Mouse (Mus musculus) hindbrain, embryonic 15.5 days (tissue): ENCODE measurements around the gene Plekhn1. TPM values are rescaled to one million over a fixed set of nuclear protein-coding genes. Genes with fewer than 3 reads are reported as not detected.

ENCODE experiments used
- ATAC-seq: fragments of 200-750 bp; cut with Nextera tagmentation; 2 replicates; pipeline ENCODE4 v1.8.0; 2017; ENCODE audit warnings: low read depth, moderate number of reproducible peaks, moderate TSS enrichment; ENCODE audit not compliant: low FRiP score
- H3K27ac ChIP-seq: fragments of 300-500 bp; sonication (generic); replicated peaks from 2 replicates; pipeline ENCODE4 v1.5.1; 2015; ENCODE audit warnings: mild to moderate bottlenecking, inconsistent platforms
- H3K27me3 ChIP-seq: fragments of 300-500 bp; sonication (generic); 2 replicates; pipeline ENCODE4 v1.6.1; 2015; ENCODE audit warnings: control low read depth, inconsistent platforms
- H3K36me3 ChIP-seq: fragments of 300-500 bp; sonication (generic); 2 replicates; pipeline ENCODE4 v1.6.1; 2015; ENCODE audit warnings: control low read depth, inconsistent platforms
- H3K4me1 ChIP-seq: fragments of 300-500 bp; sonication (generic); replicated peaks from 2 replicates; pipeline ENCODE4 v1.6.1; 2015; ENCODE audit warnings: control low read depth, inconsistent platforms
- H3K4me2 ChIP-seq: fragments of 300-500 bp; sonication (generic); 2 replicates; pipeline ENCODE4 v1.6.1; 2015; ENCODE audit warnings: moderate library complexity, mild to moderate bottlenecking, inconsistent platforms
- H3K4me3 ChIP-seq: fragments of 300-500 bp; sonication (generic); 2 replicates; pipeline ENCODE4 v1.5.1; 2015; ENCODE audit warnings: mild to moderate bottlenecking, inconsistent platforms
- H3K9ac ChIP-seq: fragments of 300-500 bp; sonication (generic); 2 replicates; pipeline ENCODE4 v1.6.1; 2015; ENCODE audit warnings: inconsistent platforms
- H3K9me3 ChIP-seq: fragments of 300-500 bp; sonication (generic); 2 replicates; pipeline ENCODE4 v1.6.1; 2016; ENCODE audit warnings: control low read depth, inconsistent platforms
- WGBS: fragments of 180-500 bp; shearing (Covaris S2); methylation state at CpG from one replicate; pipeline ENCODE4 v1.1.7; 2015; 5-methylcytosine and 5-hydroxymethylcytosine counted together
- polyA plus RNA-seq: library from polyadenylated mRNA; unstranded; fragments of >200 nt; fragmentation: Nextera tagmentation; extraction: Ambion mirVana; gene quantifications from 2 replicates; pipeline ENCODE4 v1.2.1, GENCODE M21; 2015

The Plekhn1 gene
- polyA plus RNA-seq, 1 experiment from 2014 or later, result 30.4 TPM

GRCm38 (mm10) chr4:156193200-156193590 is 41.5 kb downstream of the Plekhn1 start:
- no peak overlapping the region for H3K4me3 ChIP-seq
- WGBS, result 26% methylated on average over 2 of the region's 2 CpGs
- no peaks in the 10 kb centered on the region for H3K9me3 ChIP-seq
- peaks cover 84% of the 10 kb centered on the region for H3K4me1 ChIP-seq
- no peak overlapping the region for H3K4me2 ChIP-seq
- no peaks in the 10 kb centered on the region for H3K27me3 ChIP-seq
- H3K9ac ChIP-seq, result no peak overlapping the region
- no peak for ATAC-seq
- H3K27ac ChIP-seq, result 0 out of 2 replicates have a peak overlapping the region, but pooled peaks have one; percentile 53
- H3K36me3 ChIP-seq, result 0 out of 2 replicates have a peak, but pooled peaks cover 10% of the 10 kb centered on the region

DNA sequence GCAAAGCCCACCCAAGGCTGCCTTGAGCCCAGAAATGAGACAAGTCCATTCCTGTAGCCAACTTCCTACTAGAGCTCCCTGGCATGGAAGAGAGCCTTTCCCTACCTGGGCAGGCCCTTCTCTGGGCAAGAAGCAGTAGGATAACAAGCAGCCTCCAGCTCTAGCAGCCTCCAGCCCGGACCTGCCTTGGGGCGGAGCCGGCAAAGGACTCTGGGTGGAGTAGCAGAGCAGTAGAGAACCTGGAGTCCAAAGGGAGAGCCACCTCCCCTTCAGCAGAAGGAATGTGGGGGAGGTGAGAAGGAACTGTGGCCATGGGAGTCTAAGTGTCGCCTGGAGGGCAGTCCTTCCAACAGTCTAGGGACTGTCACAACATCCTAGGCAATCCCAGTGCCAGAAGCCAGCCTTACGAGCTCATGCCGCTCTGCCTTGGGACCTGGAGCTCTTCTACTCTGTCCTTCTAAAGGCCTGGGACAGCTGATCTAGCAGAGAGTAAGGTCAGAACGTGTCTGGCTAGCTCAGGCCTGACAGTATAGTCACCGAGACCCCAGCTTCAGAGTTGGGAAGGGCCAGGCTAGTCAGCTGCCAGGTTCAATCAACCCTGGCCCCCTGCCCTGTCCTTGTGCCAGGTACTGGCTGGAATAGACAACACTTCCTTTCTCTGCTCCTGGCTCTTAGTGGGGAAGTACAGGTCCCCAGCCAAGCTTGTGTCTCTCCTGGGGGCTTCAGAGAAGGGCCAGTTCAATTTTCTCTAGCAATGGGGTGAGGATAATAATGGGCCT is 42.0 kb downstream of the Plekhn1 start:
- peak overlapping the region; percentile 53 for H3K27ac ChIP-seq
- H3K4me3 ChIP-seq, result no peak overlapping the region
- H3K9me3 ChIP-seq, result no peaks in the 10 kb centered on the region
- 0 out of 2 replicates have a peak overlapping the region, but pooled peaks have one; percentile 13 for H3K4me2 ChIP-seq
- no peak for ATAC-seq
- peaks cover 90% of the 10 kb centered on the region for H3K4me1 ChIP-seq
- 54% methylated on average over 8 of the region's 8 CpGs for WGBS
- H3K36me3 ChIP-seq, result 0 out of 2 replicates have a peak, but pooled peaks cover 10% of the 10 kb centered on the region
- H3K9ac ChIP-seq, result no peak overlapping the region
- H3K27me3 ChIP-seq, result no peaks in the 10 kb centered on the region

DNA sequence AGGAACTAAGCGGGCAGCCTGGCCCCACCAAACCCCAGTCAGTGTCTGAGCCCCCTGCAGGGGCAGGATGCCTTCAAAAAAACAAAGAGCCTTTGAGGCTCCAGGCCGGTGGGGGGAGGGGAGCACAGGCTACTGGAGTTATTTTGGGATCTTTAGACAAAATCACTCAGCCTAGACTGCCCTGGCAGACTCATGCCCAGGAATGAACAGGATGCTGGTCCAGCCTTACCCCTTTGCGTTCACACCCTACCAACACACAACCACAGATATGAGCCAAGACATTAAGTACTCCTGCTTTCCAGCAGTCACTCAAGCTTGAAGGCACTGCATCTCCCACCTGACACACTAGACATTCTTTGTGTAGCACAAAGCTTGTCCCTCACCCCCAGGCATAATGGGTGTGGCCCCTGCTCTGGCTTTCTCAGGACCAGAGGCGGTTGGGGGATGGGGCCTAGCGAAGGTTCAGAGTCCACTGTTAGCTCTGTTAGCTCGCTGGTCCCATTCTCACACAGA is 45.8 kb downstream of the Plekhn1 start:
- 10% methylated on average over 6 of the region's 6 CpGs for WGBS
- ATAC-seq, result peak; percentile 27
- H3K4me2 ChIP-seq, result peak overlapping the region; percentile 17

GRCm38 (mm10) chr4:156188162-156188810 is 46.4 kb downstream of the Plekhn1 start:
- no peak overlapping the region for H3K4me3 ChIP-seq
- peaks cover 98% of the 10 kb centered on the region for H3K4me1 ChIP-seq
- H3K27ac ChIP-seq, result peak overlapping the region; percentile 61
- no peak; the same call in 1 of the 2 replicates for ATAC-seq
- 25% methylated on average over 5 of the region's 5 CpGs for WGBS
- H3K9me3 ChIP-seq, result no peaks in the 10 kb centered on the region
- peak overlapping the region; percentile 17 for H3K4me2 ChIP-seq
- H3K9ac ChIP-seq, result no peak overlapping the region
- H3K36me3 ChIP-seq, result 0 out of 2 replicates have a peak, but pooled peaks cover 10% of the 10 kb centered on the region
- H3K27me3 ChIP-seq, result no peaks in the 10 kb centered on the region

More for the DNA sequence above, 45.8 kb downstream of the Plekhn1 start:
- Histone ChIP-seq H3K4me3 (no peak overlapping the region), H3K36me3 (0 out of 2 replicates have a peak, but pooled peaks cover 10% of the 10 kb centered on the region), H3K27ac (peak overlapping the region; percentile 61), H3K9ac (no peak overlapping the region), H3K4me1 (peaks cover 98% of the 10 kb centered on the region), H3K9me3 (no peaks in the 10 kb centered on the region), H3K27me3 (no peaks in the 10 kb centered on the region)

DNA sequence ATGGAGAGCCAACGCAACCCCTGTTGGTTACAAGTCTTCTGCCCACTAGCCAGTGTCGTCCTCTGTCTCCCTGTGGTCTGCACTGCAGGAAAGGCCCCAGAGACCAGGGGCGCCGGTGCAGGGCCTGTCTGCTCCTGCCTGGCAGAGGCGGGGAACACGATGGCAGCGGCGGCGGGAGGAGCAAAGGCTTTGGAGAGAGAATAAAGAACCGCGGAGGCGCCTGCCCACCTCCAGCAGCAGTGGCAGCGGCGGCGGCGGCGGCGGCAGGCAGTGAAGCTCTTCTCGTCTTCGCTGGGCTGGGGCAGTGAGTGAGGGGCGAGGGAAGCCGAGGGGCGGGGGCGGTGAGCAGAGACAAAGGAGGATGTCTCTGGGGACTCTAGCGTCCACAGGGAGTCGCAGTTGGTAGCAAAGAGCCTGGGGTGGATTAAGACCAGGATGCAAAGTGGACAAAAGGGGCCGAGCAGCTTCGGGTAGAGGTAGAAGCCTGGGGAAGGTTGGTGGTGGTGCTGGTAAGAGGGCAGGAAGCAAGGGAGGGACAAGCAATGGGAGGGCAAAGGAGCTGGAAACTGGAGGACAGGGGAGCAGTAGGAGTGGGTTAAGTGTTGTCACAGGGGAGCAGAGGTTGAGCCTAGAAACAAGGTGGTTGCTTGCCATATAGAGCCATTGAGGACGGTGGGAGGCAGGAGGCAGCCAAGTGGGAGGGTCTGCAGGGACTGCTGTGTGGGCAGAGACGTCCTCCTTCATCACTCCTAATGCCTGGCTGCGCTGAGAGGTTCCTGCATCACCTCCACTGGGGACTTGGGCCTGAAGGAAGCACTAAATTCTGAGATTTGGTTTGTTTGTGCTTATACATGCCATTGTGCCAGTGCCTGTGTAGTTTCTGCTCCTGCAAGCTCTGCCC is 48.5 kb downstream of the Plekhn1 start:
- no peaks in the 10 kb centered on the region for H3K27me3 ChIP-seq
- 3% methylated on average over 31 of the region's 31 CpGs for WGBS

DNA sequence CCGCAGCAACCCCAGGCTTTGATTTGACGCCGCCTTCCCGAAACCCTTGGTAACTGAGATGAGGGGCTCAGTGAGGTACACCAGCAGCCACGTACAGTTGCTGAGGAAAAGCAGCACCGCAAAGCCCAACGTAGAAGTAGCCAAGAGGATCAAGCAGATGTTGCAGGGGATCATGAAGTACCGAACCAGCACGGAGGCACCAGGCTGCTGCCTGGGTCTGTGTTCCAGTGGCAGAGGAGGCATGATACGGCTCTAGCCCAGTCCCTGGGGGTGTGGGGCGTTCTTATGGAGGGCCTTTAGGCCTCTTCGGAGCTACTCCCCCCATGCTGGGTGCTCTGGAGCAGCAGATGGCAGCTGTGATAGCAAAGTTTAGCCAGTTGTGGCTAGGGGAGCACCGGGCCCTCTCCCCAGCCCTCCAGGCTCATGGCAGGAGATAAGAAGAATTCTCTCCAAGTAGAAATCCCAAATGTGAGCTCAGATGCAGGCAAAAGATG is 49.2 kb downstream of the Plekhn1 start:
- peak; percentile 20 for ATAC-seq

More for the DNA sequence above, 48.5 kb downstream of the Plekhn1 start:
- Histone ChIP-seq H3K9me3 (no peaks in the 10 kb centered on the region), H3K36me3 (0 out of 2 replicates have a peak, but pooled peaks cover 3% of the 10 kb centered on the region), H3K4me1 (peaks cover 98% of the 10 kb centered on the region), H3K27ac (peak overlapping the region; percentile 91), H3K4me3 (peak overlapping the region; percentile 53), H3K4me2 (peak overlapping the region; percentile 80), H3K9ac (peak overlapping the region; percentile 72)
- ATAC-seq, result peak; percentile 45

DNA sequence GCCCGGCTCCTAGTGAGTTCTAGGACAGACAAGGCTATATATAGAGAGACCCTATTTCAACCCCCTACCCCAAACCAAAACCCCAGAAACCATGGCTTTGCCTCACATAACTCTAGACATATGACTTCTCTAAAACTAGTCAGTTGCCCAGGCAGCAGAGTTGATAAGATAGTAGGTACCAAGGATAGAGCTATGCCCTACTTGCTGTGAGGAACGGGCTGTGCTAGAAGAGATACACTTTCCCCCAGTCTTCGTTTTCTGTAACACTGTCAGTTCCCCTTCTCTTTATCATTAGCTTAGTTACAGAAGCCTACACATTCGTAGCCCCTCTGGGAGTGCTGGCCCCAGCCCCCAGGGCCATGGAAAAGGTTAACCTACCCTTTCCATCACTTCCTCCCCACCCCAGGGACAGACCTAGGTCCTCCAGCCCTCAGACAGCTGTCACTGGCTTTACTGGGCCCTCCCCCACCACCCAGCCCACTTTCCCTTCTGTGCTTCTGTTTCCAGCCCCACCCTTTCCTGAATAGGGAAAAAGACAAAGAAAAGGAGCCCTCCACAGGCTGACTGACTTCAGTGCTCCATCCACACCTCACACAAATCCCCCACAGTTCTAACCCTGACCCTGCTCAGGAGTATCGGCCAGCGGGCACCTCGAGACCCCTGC is 50.2 kb downstream of the Plekhn1 start:
- H3K27me3 ChIP-seq, result no peaks in the 10 kb centered on the region
- no peak for ATAC-seq
- peaks cover 97% of the 10 kb centered on the region for H3K4me1 ChIP-seq
- H3K27ac ChIP-seq, result peak overlapping the region; percentile 91
- H3K9ac ChIP-seq, result peak overlapping the region; percentile 72
- H3K4me3 ChIP-seq, result peak overlapping the region; percentile 53
- 62% methylated on average over 7 of the region's 7 CpGs for WGBS
- H3K4me2 ChIP-seq, result peak overlapping the region; percentile 80
- no peaks in the 10 kb centered on the region for H3K9me3 ChIP-seq
- peaks cover 10% of the 10 kb centered on the region for H3K36me3 ChIP-seq

More for the DNA sequence above, 49.2 kb downstream of the Plekhn1 start:
- Histone ChIP-seq H3K4me2 (peak overlapping the region; percentile 80), H3K27me3 (no peaks in the 10 kb centered on the region), H3K9me3 (no peaks in the 10 kb centered on the region), H3K4me1 (peaks cover 99% of the 10 kb centered on the region), H3K4me3 (peak overlapping the region; percentile 53), H3K36me3 (no peaks in the 10 kb centered on the region), H3K9ac (peak overlapping the region; percentile 72), H3K27ac (peak overlapping the region; percentile 91)
- 37% methylated on average over 13 of the region's 13 CpGs for WGBS

GRCm38 (mm10) chr4:156183747-156184146 is 50.9 kb downstream of the Plekhn1 start:
- Histone ChIP-seq H3K4me2 (peak overlapping the region; percentile 80), H3K27ac (no peak overlapping the region), H3K9ac (no peak overlapping the region; the same call in 1 of the 2 replicates), H3K9me3 (no peaks in the 10 kb centered on the region), H3K27me3 (no peaks in the 10 kb centered on the region), H3K36me3 (peaks cover 17% of the 10 kb centered on the region), H3K4me3 (peak overlapping the region; percentile 53), H3K4me1 (peaks cover 91% of the 10 kb centered on the region)
- no peak for ATAC-seq
- 77% methylated on average over 5 of the region's 5 CpGs for WGBS

- Histone ChIP-seq H3K27me3 (no peaks in the 10 kb centered on the region), H3K36me3 (peaks cover 77% of the 10 kb centered on the region), H3K4me3 (no peak overlapping the region), H3K27ac (no peak overlapping the region), H3K9ac (no peak overlapping the region), H3K4me2 (no peak overlapping the region), H3K9me3 (no peaks in the 10 kb centered on the region), H3K4me1 (peaks cover 30% of the 10 kb centered on the region)
- ATAC-seq, result no peak
- 94% methylated on average over 9 of the region's 9 CpGs for WGBS
Observed at GRCm38 (mm10) chr4:156177630-156178029, 57.0 kb downstream of the Plekhn1 start.

GRCm38 (mm10) chr4:156171828-156172227 is 62.8 kb downstream of the Plekhn1 start:
- H3K9ac ChIP-seq, result no peak overlapping the region

More at GRCm38 (mm10) chr4:156171828-156172227, 62.8 kb downstream of the Plekhn1 start:
- Histone ChIP-seq H3K9me3 (no peaks in the 10 kb centered on the region), H3K36me3 (peaks cover 99% of the 10 kb centered on the region), H3K4me1 (no peaks in the 10 kb centered on the region), H3K4me2 (no peak overlapping the region), H3K27ac (no peak overlapping the region), H3K27me3 (no peaks in the 10 kb centered on the region), H3K4me3 (no peak overlapping the region)
- no peak for ATAC-seq
- 94% methylated on average over 11 of the region's 11 CpGs for WGBS
